Mouse (Mus musculus) forebrain, embryonic 14.5 days (tissue): ENCODE results near the gene Scrg1. TPM values are rescaled to one million over a fixed set of nuclear protein-coding genes. Genes with fewer than 3 reads are reported as not detected.

Experiments
- ATAC-seq: fragments of 200-750 bp; cut with Nextera tagmentation; 2 replicates; pipeline ENCODE4 v1.8.0; 2017; ENCODE audit warnings: mild to moderate bottlenecking, moderate library complexity
- DNase-seq: peaks from one replicate; pipeline ENCODE4 v3.0.0-alpha.2; 2015; ENCODE audit warnings: low spot score
- H3K27ac ChIP-seq: fragments of 300-500 bp; sonication (generic); 2 replicates; pipeline ENCODE4 v1.5.1; 2014; ENCODE audit warnings: low read depth, mild to moderate bottlenecking, control low read depth, low read length, moderate library complexity
- H3K27me3 ChIP-seq: fragments of 300-500 bp; sonication (generic); replicated peaks from 2 replicates; pipeline ENCODE4 v1.6.1; 2014; ENCODE audit warnings: low read length, control low read depth, mixed read lengths; ENCODE audit not compliant: control insufficient read depth, insufficient read depth
- H3K36me3 ChIP-seq: fragments of 300-500 bp; sonication (generic); 2 replicates; pipeline ENCODE4 v1.6.1; 2014; ENCODE audit warnings: low read length, control low read depth; ENCODE audit not compliant: control insufficient read depth, insufficient read depth
- H3K4me1 ChIP-seq: fragments of 300-500 bp; sonication (generic); 2 replicates; pipeline ENCODE4 v1.6.1; 2014; ENCODE audit warnings: antibody characterized with exemption, low read length, control low read depth; ENCODE audit not compliant: control insufficient read depth, insufficient read depth
- H3K4me2 ChIP-seq: fragments of 300-500 bp; sonication (generic); 2 replicates; pipeline ENCODE4 v1.6.1; 2014; ENCODE audit warnings: mild to moderate bottlenecking, control low read depth, low read length
- H3K4me3 ChIP-seq: fragments of 300-500 bp; sonication (generic); 2 replicates; pipeline ENCODE4 v1.5.1; 2014; ENCODE audit warnings: low read depth, low read length, control low read depth
- H3K9ac ChIP-seq: fragments of 300-500 bp; sonication (generic); 2 replicates; pipeline ENCODE4 v1.6.1; 2014; ENCODE audit warnings: mild to moderate bottlenecking, low read length, control low read depth, moderate library complexity
- H3K9me3 ChIP-seq: fragments of 300-500 bp; sonication (generic); replicated peaks from 2 replicates; pipeline ENCODE4 v1.6.1; 2016; ENCODE audit warnings: low read length, control low read depth, mixed read lengths; ENCODE audit not compliant: control insufficient read depth
- WGBS: fragments of 180-500 bp; shearing (Covaris S2); extraction: QIAGEN DNeasy Blood & Tissue Kit; methylation state at CpG from one replicate; pipeline ENCODE4 v1.1.7; 2014; 5-methylcytosine and 5-hydroxymethylcytosine counted together
- polyA plus RNA-seq: library from polyadenylated mRNA; unstranded; fragments of >200 nt; fragmentation: Nextera tagmentation; extraction: Ambion mirVana; gene quantifications from 2 replicates; pipeline ENCODE4 v1.2.1, GENCODE M21; 2014

Scrg1 gene
- polyA plus RNA-seq = 6.9 and 10.1 TPM in 2 replicates

- no peak for ATAC-seq
- no peaks in the 10 kb centered on the region for H3K36me3 ChIP-seq
- H3K27me3 ChIP-seq = no peaks in the 10 kb centered on the region
- H3K4me2 ChIP-seq = no peak within 1 kb of the TSS
- H3K4me1 ChIP-seq = peaks cover 3% of the 10 kb centered on the region; the same call in 1 of the 2 replicates
- H3K27ac ChIP-seq = 0 out of 2 replicates have a peak within 1 kb of the TSS, but pooled peaks have one; percentile 11
- no peaks in the 10 kb centered on the region; the same call in 1 of the 2 replicates for H3K9me3 ChIP-seq
- H3K9ac ChIP-seq = no peak within 1 kb of the TSS
- H3K4me3 ChIP-seq = no peak within 1 kb of the TSS
- 82% methylated on average over 3 of the region's 3 CpGs for WGBS
- DNase-seq = peak; percentile 1
These were observed at the start of gene Scrg1 for GRCm38 (mm10) chr8:57455765-57456164. TSS of gene Scrg1 (plus strand) at chr8:57455923.

GRCm38 (mm10) chr8:57406366-57406765 lies 49.4 kb upstream of the Scrg1 start:
- Histone ChIP-seq H3K9me3 (no peaks in the 10 kb centered on the region), H3K27me3 (no peaks in the 10 kb centered on the region), H3K4me3 (no peak overlapping the region), H3K27ac (no peak overlapping the region), H3K36me3 (no peaks in the 10 kb centered on the region), H3K9ac (no peak overlapping the region), H3K4me1 (peaks cover 9% of the 10 kb centered on the region), H3K4me2 (no peak overlapping the region)
- 85% methylated on average over 4 of the region's 4 CpGs for WGBS
- ATAC-seq (no peak), DNase-seq (no peak)

GRCm38 (mm10) chr8:57409333-57409732 lies 46.4 kb upstream of the Scrg1 start:
- Histone ChIP-seq H3K36me3 (no peaks in the 10 kb centered on the region), H3K9ac (no peak overlapping the region), H3K9me3 (no peaks in the 10 kb centered on the region), H3K27me3 (no peaks in the 10 kb centered on the region), H3K4me2 (peak overlapping the region; percentile 51; the same call in 1 of the 2 replicates), H3K27ac (no peak overlapping the region), H3K4me3 (no peak overlapping the region), H3K4me1 (peaks cover 9% of the 10 kb centered on the region)
- no peak for DNase-seq
- no peak for ATAC-seq
- WGBS = 29% methylated on average over 2 of the region's 2 CpGs

GRCm38 (mm10) chr8:57409779-57410472 lies 45.8 kb upstream of the Scrg1 start:
- Histone ChIP-seq H3K9me3 (no peaks in the 10 kb centered on the region), H3K27ac (0 out of 2 replicates have a peak overlapping the region, but pooled peaks have one; percentile 52), H3K36me3 (no peaks in the 10 kb centered on the region), H3K4me3 (peak overlapping the region; percentile 14; the same call in 1 of the 2 replicates), H3K9ac (peak overlapping the region; percentile 37; the same call in 1 of the 2 replicates), H3K4me2 (peak overlapping the region; percentile 51), H3K4me1 (peaks cover 9% of the 10 kb centered on the region), H3K27me3 (no peaks in the 10 kb centered on the region)
- peak; percentile 37 for ATAC-seq
- peak; percentile 19 for DNase-seq
- 16% methylated on average over 15 of the region's 15 CpGs for WGBS

GRCm38 (mm10) chr8:57410473-57410863 lies 45.3 kb upstream of the Scrg1 start:
- DNase-seq (peak; percentile 90), ATAC-seq (peak; percentile 91)
- no peaks in the 10 kb centered on the region for H3K9me3 ChIP-seq
- peak overlapping the region; percentile 37; the same call in 1 of the 2 replicates for H3K9ac ChIP-seq
- no peaks in the 10 kb centered on the region for H3K27me3 ChIP-seq
- WGBS = 2% methylated on average over 16 of the region's 16 CpGs
- H3K4me1 ChIP-seq = peaks cover 9% of the 10 kb centered on the region
- 0 out of 2 replicates have a peak overlapping the region, but pooled peaks have one; percentile 52 for H3K27ac ChIP-seq
- H3K4me2 ChIP-seq = peak overlapping the region; percentile 51
- H3K4me3 ChIP-seq = peak overlapping the region; percentile 14; the same call in 1 of the 2 replicates
- no peaks in the 10 kb centered on the region for H3K36me3 ChIP-seq

GRCm38 (mm10) chr8:57411366-57411765 lies 44.4 kb upstream of the Scrg1 start:
- Histone ChIP-seq H3K27me3 (no peaks in the 10 kb centered on the region), H3K4me1 (peaks cover 9% of the 10 kb centered on the region), H3K4me2 (no peak overlapping the region), H3K4me3 (no peak overlapping the region), H3K36me3 (no peaks in the 10 kb centered on the region), H3K9ac (no peak overlapping the region), H3K27ac (no peak overlapping the region), H3K9me3 (no peaks in the 10 kb centered on the region)
- 86% methylated on average over 6 of the region's 6 CpGs for WGBS
- ATAC-seq = no peak
- DNase-seq = no peak

GRCm38 (mm10) chr8:57416827-57417226 lies 38.9 kb upstream of the Scrg1 start:
- H3K36me3 ChIP-seq = no peaks in the 10 kb centered on the region
- no peak for ATAC-seq
- H3K27ac ChIP-seq = no peak overlapping the region
- no peaks in the 10 kb centered on the region for H3K4me1 ChIP-seq
- no peaks in the 10 kb centered on the region for H3K27me3 ChIP-seq
- DNase-seq = no peak
- H3K4me2 ChIP-seq = no peak overlapping the region
- no peak overlapping the region for H3K4me3 ChIP-seq
- H3K9ac ChIP-seq = no peak overlapping the region
- no peaks in the 10 kb centered on the region for H3K9me3 ChIP-seq
- WGBS = 89% methylated on average over 5 of the region's 5 CpGs

- H3K4me1 ChIP-seq = no peaks in the 10 kb centered on the region
- ATAC-seq (no peak), DNase-seq (peak; percentile 71)
- no peak overlapping the region for H3K27ac ChIP-seq
- H3K4me2 ChIP-seq = no peak overlapping the region
- no peaks in the 10 kb centered on the region for H3K36me3 ChIP-seq
- H3K9me3 ChIP-seq = no peaks in the 10 kb centered on the region
- no peaks in the 10 kb centered on the region for H3K27me3 ChIP-seq
- H3K4me3 ChIP-seq = no peak overlapping the region
- 12% methylated on average over 3 of the region's 3 CpGs for WGBS
- H3K9ac ChIP-seq = no peak overlapping the region
These were observed 29.6 kb upstream of the Scrg1 start for GRCm38 (mm10) chr8:57426074-57426473.
